Mouse (Mus musculus): ENCODE data around the gene Cend1.

DNA sequence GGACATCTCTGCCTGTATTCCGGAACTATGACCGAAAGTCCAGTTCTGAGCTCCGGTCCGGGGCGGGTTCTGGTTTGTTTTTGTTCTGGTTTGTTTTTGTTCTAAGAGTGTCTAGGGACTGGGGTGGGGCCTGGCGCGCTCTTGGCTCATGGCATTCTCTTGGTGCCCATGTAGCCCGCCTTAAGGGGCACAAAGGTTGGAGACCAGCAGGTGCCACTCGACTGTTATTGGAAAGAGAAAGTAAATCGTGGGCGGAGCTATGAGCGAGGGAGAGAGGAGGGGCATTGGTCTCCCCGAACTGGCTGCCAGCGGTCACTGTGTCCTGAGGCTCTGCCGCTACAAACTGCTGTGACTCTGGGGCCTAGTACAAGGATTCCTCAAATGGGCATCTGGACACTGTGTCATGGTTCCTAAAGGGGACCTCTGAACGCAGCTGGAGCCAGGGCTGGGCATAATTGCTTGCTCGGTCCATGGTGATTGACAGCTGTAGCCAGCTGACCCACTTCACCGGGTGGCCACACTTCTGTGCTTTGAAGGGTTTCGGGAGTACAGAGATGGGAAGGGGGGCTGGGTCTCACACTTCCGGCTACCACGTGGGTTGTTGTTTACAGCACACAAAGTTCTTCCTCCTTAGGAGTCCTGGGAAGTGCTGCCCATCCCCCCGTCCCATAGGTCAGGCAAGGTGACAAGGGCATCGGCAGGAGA lies 26.5 kb upstream of the Cend1 start:
- TF ChIP-seq POLR2A (IDR thresholded peaks at IDR 0.05; ENCODE audit: low read depth, low read length) (no peak), CTCF (conservative IDR thresholded peaks at IDR 0.05; ENCODE audit: insufficient read depth, insufficient read length, low read depth, low read length) (no peak)

All from kidney, adult 2 months (tissue).